Mouse (Mus musculus): Measurements from ENCODE around the gene Slit3. TPM values are rescaled to one million over a fixed set of nuclear protein-coding genes. Genes with fewer than 3 reads are reported as not detected.
A peak's percentile ranks its signal among the peaks of the same experiment; 100 is the strongest.

Slit3 gene
- polyA plus RNA-seq, 2 experiments = 0.20 to 0.23 TPM

- TF ChIP-seq EP300 (IDR thresholded peaks at IDR 0.05; ENCODE audit: low read depth) (no peak), CTCF (IDR thresholded peaks at IDR 0.05; ENCODE audit: low read depth) (peak; percentile 52)
- Histone ChIP-seq H3K36me3 (replicated peaks; ENCODE audit: control insufficient read depth, insufficient read depth, low read depth) (no peaks in the 10 kb centered on the region), H3K4me1 (replicated peaks; ENCODE audit: control insufficient read depth in 2 of 2, insufficient read depth in 2 of 2, low read length in 1 of 2) (no peaks in the 10 kb centered on the region), H3K9ac (replicated peaks) (no peak overlapping the region), H3K4me2 (ENCODE audit: low read depth) (no peak overlapping the region), H3K4me3 (ENCODE audit: insufficient read depth in 1 of 2, low read depth in 2 of 2, low read length in 2 of 2) (no peak overlapping the region), H3K27ac (no peak overlapping the region), H3K9me3 (ENCODE audit: control insufficient read depth, low read length) (no peaks in the 10 kb centered on the region), H3K27me3 (ENCODE audit: control insufficient read depth, insufficient read depth, low read length) (no peaks in the 10 kb centered on the region)
- 47% methylated on average over 12 of the region's 12 CpGs for WGBS (ENCODE audit: insufficient replicate concordance)
- DNase-seq (ENCODE audit: low read depth in 3 of 3, low spot score in 3 of 3) (no peak), ATAC-seq (ENCODE audit: insufficient read depth) (no peak)
Observed at GRCm38 (mm10) chr11:35407341-35408154, 286.5 kb downstream of the Slit3 start.

GRCm38 (mm10) chr11:35410431-35410830 lies 289.4 kb downstream of the Slit3 start:
- no peak for ATAC-seq (ENCODE audit: insufficient read depth)
- TF ChIP-seq CTCF (IDR thresholded peaks at IDR 0.05; ENCODE audit: low read depth) = no peak
- TF ChIP-seq EP300 (IDR thresholded peaks at IDR 0.05; ENCODE audit: low read depth) = no peak
- H3K27me3 ChIP-seq (ENCODE audit: control insufficient read depth, insufficient read depth, low read length) = no peaks in the 10 kb centered on the region
- H3K4me1 ChIP-seq (replicated peaks; ENCODE audit: control insufficient read depth in 2 of 2, insufficient read depth in 2 of 2, low read length in 1 of 2) = no peaks in the 10 kb centered on the region
- H3K9me3 ChIP-seq (ENCODE audit: control insufficient read depth, low read length) = no peaks in the 10 kb centered on the region
- no peak overlapping the region for H3K4me2 ChIP-seq (ENCODE audit: low read depth)
- H3K27ac ChIP-seq = no peak overlapping the region
- no peak overlapping the region for H3K9ac ChIP-seq (replicated peaks)
- no peak for DNase-seq (ENCODE audit: low read depth in 3 of 3, low spot score in 3 of 3)
- no peak overlapping the region for H3K4me3 ChIP-seq (ENCODE audit: insufficient read depth in 1 of 2, low read depth in 2 of 2, low read length in 2 of 2)
- 38% methylated on average over 3 of the region's 3 CpGs for WGBS (ENCODE audit: insufficient replicate concordance)
- no peaks in the 10 kb centered on the region for H3K36me3 ChIP-seq (replicated peaks; ENCODE audit: control insufficient read depth, insufficient read depth, low read depth)

DNA sequence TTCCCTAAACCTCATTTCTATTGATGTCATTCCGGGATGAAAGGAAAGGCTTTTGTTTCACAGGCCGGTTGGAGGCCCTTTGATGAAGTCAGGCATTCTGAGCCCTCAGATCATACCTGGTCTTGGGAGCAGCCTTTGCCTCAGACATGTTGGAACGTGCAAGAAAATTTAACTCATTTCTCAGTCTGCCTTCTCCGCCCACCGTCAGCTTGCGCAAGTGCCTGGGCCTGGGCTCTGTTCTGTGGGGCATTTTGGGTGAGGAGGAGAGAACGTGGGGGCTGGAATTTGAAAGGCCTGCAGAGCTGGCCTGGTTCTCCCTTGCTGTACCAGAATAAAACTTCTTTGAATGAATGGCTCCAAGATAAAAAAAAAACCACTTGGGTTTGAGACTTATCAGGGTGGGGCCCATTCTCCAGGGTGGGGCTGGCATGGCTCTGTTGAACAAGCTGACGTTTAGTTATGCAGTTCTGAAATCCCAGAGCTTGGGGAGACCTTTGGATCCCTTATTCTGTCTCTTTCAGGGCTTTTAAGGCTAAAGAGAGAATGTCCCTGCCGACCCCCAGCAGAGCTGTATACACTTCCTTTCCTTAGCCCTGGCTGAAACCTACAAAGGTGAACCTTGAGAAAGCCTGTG lies 294.9 kb downstream of the Slit3 start:
- H3K27me3 ChIP-seq (ENCODE audit: control insufficient read depth, insufficient read depth, low read length) = no peaks in the 10 kb centered on the region
- H3K36me3 ChIP-seq (replicated peaks; ENCODE audit: control insufficient read depth, insufficient read depth, low read depth) = no peaks in the 10 kb centered on the region
- H3K4me3 ChIP-seq (ENCODE audit: insufficient read depth in 1 of 2, low read depth in 2 of 2, low read length in 2 of 2) = no peak overlapping the region
- no peaks in the 10 kb centered on the region for H3K4me1 ChIP-seq (replicated peaks; ENCODE audit: control insufficient read depth in 2 of 2, insufficient read depth in 2 of 2, low read length in 1 of 2)
- no peaks in the 10 kb centered on the region for H3K9me3 ChIP-seq (ENCODE audit: control insufficient read depth, low read length)
- 52% methylated on average over 9 of the region's 9 CpGs for WGBS (ENCODE audit: insufficient replicate concordance)
- H3K9ac ChIP-seq (replicated peaks) = no peak overlapping the region
- no peak overlapping the region for H3K27ac ChIP-seq
- no peak overlapping the region for H3K4me2 ChIP-seq (ENCODE audit: low read depth)
- DNase-seq (ENCODE audit: low read depth in 3 of 3, low spot score in 3 of 3) (no peak), ATAC-seq (ENCODE audit: insufficient read depth) (no peak)
- TF ChIP-seq EP300 (IDR thresholded peaks at IDR 0.05; ENCODE audit: low read depth) (no peak), CTCF (IDR thresholded peaks at IDR 0.05; ENCODE audit: low read depth) (no peak)

DNA sequence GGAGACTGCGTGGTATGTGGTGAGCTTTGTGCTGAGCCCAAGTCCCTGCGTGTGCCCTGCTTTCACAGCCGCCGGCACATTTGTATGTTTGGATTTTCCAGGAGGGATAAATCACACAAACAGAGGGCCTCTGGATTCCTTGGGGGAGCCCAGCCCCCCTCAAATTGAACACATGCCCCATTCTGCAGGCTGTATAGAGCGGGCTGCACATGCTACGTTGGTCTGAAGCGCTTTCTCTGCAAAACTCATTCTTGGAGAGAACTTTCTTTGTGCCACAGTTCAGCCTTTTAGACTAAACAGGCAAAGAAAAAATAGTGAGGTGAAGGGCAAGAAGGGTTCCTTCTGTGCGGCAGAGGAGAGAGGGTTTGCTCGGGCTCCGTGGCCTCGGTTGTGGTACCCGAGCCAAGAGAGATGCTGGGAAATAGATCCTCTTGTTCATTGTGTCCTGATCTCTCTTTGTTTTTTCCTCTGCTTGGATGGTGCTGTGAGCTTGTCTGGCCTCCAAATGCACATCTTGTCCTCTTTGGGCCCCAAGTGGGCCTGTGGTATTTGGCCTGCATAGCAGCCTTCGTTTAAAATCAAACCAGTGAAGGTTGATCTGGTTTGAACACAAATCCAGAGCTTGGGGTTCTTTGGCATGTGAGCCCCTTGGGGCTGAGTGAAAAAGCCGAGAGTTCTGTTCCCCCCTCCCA lies 295.5 kb downstream of the Slit3 start:
- no peaks in the 10 kb centered on the region for H3K27me3 ChIP-seq (ENCODE audit: control insufficient read depth, insufficient read depth, low read length)
- no peaks in the 10 kb centered on the region for H3K36me3 ChIP-seq (replicated peaks; ENCODE audit: control insufficient read depth, insufficient read depth, low read depth)
- no peak for TF ChIP-seq EP300 (IDR thresholded peaks at IDR 0.05; ENCODE audit: low read depth)
- TF ChIP-seq CTCF (IDR thresholded peaks at IDR 0.05; ENCODE audit: low read depth) = no peak
- DNase-seq (ENCODE audit: low read depth in 3 of 3, low spot score in 3 of 3) (no peak), ATAC-seq (ENCODE audit: insufficient read depth) (no peak)
- WGBS (ENCODE audit: insufficient replicate concordance) = 71% methylated on average over 14 of the region's 14 CpGs
- no peaks in the 10 kb centered on the region for H3K4me1 ChIP-seq (replicated peaks; ENCODE audit: control insufficient read depth in 2 of 2, insufficient read depth in 2 of 2, low read length in 1 of 2)
- H3K9ac ChIP-seq (replicated peaks) = no peak overlapping the region
- H3K4me3 ChIP-seq (ENCODE audit: insufficient read depth in 1 of 2, low read depth in 2 of 2, low read length in 2 of 2) = no peak overlapping the region
- no peaks in the 10 kb centered on the region for H3K9me3 ChIP-seq (ENCODE audit: control insufficient read depth, low read length)
- no peak overlapping the region for H3K27ac ChIP-seq
- no peak overlapping the region for H3K4me2 ChIP-seq (ENCODE audit: low read depth)

Data from liver, embryonic 14.5 days (tissue).